Mouse (Mus musculus) hindbrain, embryonic 16.5 days (tissue): ENCODE results near the gene Hist1h3i. TPM values are rescaled to one million over a fixed set of nuclear protein-coding genes. Genes with fewer than 3 reads are reported as not detected.
"Not testable (repeated sequence)": the region's sequence is repeated elsewhere in the genome, so short reads cannot be mapped to it uniquely, and the experiment has no call there.

ENCODE experiments used
- ATAC-seq: fragments of 200-750 bp; cut with Nextera tagmentation; 2 replicates; pipeline ENCODE4 v1.8.0; 2017; ENCODE audit warnings: moderate TSS enrichment, moderate library complexity
- H3K27ac ChIP-seq: fragments of 300-500 bp; sonication (generic); 2 replicates; pipeline ENCODE4 v1.5.1; 2014; ENCODE audit warnings: low read depth, mild to moderate bottlenecking, control low read depth, low read length, moderate library complexity
- H3K27me3 ChIP-seq: fragments of 300-500 bp; sonication (generic); replicated peaks from 2 replicates; pipeline ENCODE4 v1.6.1; 2014; ENCODE audit warnings: low read length; ENCODE audit not compliant: control insufficient read depth, insufficient read depth
- H3K36me3 ChIP-seq: fragments of 300-500 bp; sonication (generic); 2 replicates; pipeline ENCODE4 v1.6.1; 2014; ENCODE audit warnings: mild to moderate bottlenecking, low read length, moderate library complexity, mixed read lengths; ENCODE audit not compliant: control insufficient read depth, insufficient read depth
- H3K4me1 ChIP-seq: fragments of 300-500 bp; sonication (generic); 2 replicates; pipeline ENCODE4 v1.6.1; 2014; ENCODE audit warnings: low read depth, low read length; ENCODE audit not compliant: control insufficient read depth, insufficient read depth
- H3K4me2 ChIP-seq: fragments of 300-500 bp; sonication (generic); 2 replicates; pipeline ENCODE4 v1.6.1; 2014; ENCODE audit warnings: mild to moderate bottlenecking, low read length, control low read depth, moderate library complexity
- H3K4me3 ChIP-seq: fragments of 300-500 bp; sonication (generic); 2 replicates; pipeline ENCODE4 v1.5.1; 2014; ENCODE audit warnings: mild to moderate bottlenecking, low read length, control low read depth, moderate library complexity
- H3K9ac ChIP-seq: fragments of 300-500 bp; sonication (generic); 2 replicates; pipeline ENCODE4 v1.6.1; 2014; ENCODE audit warnings: low read depth, mild to moderate bottlenecking, control low read depth, low read length, moderate library complexity
- H3K9me3 ChIP-seq: fragments of 300-500 bp; sonication (generic); 2 replicates; pipeline ENCODE4 v1.6.1; 2014; ENCODE audit warnings: mild to moderate bottlenecking, low read length, moderate library complexity; ENCODE audit not compliant: control insufficient read depth
- WGBS: fragments of 180-500 bp; shearing (Covaris S2); extraction: QIAGEN DNeasy Blood & Tissue Kit; methylation state at CpG from one replicate; pipeline ENCODE4 v1.1.7; 2014; 5-methylcytosine and 5-hydroxymethylcytosine counted together
- polyA plus RNA-seq: library from polyadenylated mRNA; unstranded; fragments of >200 nt; fragmentation: Nextera tagmentation; extraction: Ambion mirVana; gene quantifications from 2 replicates; pipeline ENCODE4 v1.2.1, GENCODE M21; 2015

The Hist1h3i gene
- polyA plus RNA-seq, 1 experiment from 2014 or later, result 19.4 TPM

GRCm38 (mm10) chr13:21784311-21784710 lies 1.1 kb upstream of the Hist1h3i start:
- H3K9ac ChIP-seq, result no peak overlapping the region; the same call in 1 of the 2 replicates
- no peak overlapping the region for H3K4me3 ChIP-seq
- 0 out of 2 replicates have a peak, but pooled peaks cover 2% of the 10 kb centered on the region for H3K27me3 ChIP-seq
- H3K4me1 ChIP-seq, result peaks cover 30% of the 10 kb centered on the region
- H3K9me3 ChIP-seq, result no peaks in the 10 kb centered on the region
- no peak overlapping the region for H3K27ac ChIP-seq
- 18% methylated on average over 6 of the region's 6 CpGs for WGBS
- H3K36me3 ChIP-seq, result no peaks in the 10 kb centered on the region
- peak overlapping the region; percentile 56 for H3K4me2 ChIP-seq
- no peak for ATAC-seq

GRCm38 (mm10) chr13:21783734-21784161 lies 578 bp upstream of the Hist1h3i start:
- peak overlapping the region; percentile 35 for H3K4me3 ChIP-seq
- no peak for ATAC-seq
- H3K36me3 ChIP-seq, result no peaks in the 10 kb centered on the region
- no peak overlapping the region; the same call in 1 of the 2 replicates for H3K9ac ChIP-seq
- peaks cover 32% of the 10 kb centered on the region for H3K4me1 ChIP-seq
- no peaks in the 10 kb centered on the region for H3K9me3 ChIP-seq
- peak overlapping the region; percentile 56 for H3K4me2 ChIP-seq
- no peak overlapping the region for H3K27ac ChIP-seq
- 0 out of 2 replicates have a peak, but pooled peaks cover 2% of the 10 kb centered on the region for H3K27me3 ChIP-seq
- WGBS, result 2% methylated on average over 9 of the region's 9 CpGs

DNA sequence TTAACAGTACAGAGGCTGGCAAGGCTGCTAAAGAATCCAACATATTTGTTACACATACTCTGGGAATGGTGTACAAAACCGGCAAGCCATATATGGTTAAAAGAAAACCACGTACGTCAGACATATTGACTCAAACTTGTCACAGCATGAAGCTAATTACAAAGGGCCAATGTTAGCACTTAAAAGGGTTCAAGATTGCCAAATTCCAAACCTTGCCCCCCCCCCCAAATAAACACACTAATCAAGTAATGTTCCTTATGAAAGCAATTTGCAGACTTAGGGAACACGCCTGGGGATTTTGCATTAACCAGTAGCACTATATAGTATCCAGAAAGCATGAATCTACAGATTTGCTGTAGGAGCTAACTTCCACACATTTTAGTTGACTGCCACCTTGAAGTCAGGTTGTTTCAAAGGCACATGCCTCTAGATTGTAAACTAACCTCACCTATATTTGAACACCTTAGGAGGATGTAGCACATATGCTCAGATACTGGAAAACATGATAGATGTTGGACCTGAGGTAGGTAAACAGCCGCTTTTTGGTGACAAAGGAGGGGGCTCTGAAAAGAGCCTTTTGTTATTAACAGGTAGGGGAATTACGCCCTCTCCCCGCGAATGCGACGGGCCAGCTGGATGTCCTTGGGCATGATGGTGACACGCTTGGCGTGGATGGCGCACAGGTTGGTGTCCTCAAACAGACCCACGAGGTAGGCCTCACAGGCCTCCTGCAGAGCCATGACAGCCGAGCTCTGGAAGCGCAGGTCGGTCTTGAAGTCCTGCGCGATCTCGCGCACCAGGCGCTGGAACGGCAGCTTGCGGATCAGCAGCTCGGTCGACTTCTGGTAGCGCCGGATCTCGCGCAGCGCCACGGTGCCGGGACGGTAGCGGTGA lies 562 bp downstream of the Hist1h3i start:
- under 1% methylated on average over 14 of the region's 35 CpGs for WGBS
- Histone ChIP-seq H3K27ac (peak overlapping the region; percentile 68), H3K4me1 (peaks cover 35% of the 10 kb centered on the region), H3K9ac (peak overlapping the region; percentile 59), H3K4me3 (peak overlapping the region; percentile 37), H3K4me2 (peak overlapping the region; percentile 74)
- not testable (repeated sequence) for H3K36me3 ChIP-seq, ATAC-seq, H3K27me3 ChIP-seq, H3K9me3 ChIP-seq

DNA sequence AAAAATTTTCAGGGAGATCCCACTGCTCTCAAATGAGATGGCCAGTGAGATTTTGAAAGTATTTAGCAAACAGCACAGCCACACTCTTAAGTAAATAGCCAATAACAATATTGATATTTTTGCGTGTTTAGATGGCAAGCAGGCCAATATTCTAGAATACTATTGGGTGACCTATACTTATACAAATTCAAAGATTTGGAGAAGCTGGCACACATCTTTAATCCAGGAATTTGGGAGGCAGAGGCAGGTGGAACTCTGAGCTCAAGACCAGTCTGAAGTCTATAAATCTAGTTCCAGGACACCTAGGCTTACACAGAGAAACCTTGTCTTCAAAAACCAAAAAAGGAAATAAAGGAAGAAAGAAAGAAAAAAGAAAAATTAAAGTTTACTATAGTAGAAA lies 1.5 kb downstream of the Hist1h3i start:
- WGBS, result 94% methylated on average over 1 of the region's 1 CpGs

DNA sequence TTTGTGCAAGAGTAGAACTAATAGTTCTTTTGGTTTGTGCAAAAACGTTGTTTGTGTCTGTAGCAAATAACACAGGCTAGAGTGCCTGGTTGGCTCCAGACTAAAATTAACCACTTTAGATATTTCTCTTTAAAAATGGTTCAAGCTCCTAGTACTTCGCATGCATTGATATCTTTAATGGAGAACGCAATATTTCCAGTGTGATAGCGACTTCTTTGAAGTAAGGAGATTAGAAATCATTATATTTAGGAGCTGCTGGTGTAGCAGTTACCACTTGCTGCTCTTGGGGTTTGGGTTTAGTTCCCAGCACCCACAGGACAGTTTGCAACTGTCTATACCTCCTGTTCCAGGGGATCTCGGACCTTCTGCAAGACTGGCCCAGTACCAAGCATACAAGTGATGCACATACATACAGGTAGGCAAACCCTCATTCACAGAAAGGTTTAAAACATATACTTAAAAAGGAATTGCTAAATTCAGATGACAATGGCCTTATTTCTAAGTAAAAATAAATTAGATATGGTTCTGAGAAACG lies 2.1 kb downstream of the Hist1h3i start:
- WGBS, result 49% methylated on average over 6 of the region's 6 CpGs
- ATAC-seq, result no peak

More for the DNA sequence above, 1.5 kb downstream of the Hist1h3i start:
- H3K9me3 ChIP-seq, result no peaks in the 10 kb centered on the region
- no peak overlapping the region for H3K4me2 ChIP-seq
- H3K36me3 ChIP-seq, result no peaks in the 10 kb centered on the region
- H3K9ac ChIP-seq, result no peak overlapping the region
- no peak overlapping the region for H3K4me3 ChIP-seq
- no peak for ATAC-seq
- no peak overlapping the region for H3K27ac ChIP-seq
- 0 out of 2 replicates have a peak, but pooled peaks cover 2% of the 10 kb centered on the region for H3K27me3 ChIP-seq
- H3K4me1 ChIP-seq, result peaks cover 35% of the 10 kb centered on the region

DNA sequence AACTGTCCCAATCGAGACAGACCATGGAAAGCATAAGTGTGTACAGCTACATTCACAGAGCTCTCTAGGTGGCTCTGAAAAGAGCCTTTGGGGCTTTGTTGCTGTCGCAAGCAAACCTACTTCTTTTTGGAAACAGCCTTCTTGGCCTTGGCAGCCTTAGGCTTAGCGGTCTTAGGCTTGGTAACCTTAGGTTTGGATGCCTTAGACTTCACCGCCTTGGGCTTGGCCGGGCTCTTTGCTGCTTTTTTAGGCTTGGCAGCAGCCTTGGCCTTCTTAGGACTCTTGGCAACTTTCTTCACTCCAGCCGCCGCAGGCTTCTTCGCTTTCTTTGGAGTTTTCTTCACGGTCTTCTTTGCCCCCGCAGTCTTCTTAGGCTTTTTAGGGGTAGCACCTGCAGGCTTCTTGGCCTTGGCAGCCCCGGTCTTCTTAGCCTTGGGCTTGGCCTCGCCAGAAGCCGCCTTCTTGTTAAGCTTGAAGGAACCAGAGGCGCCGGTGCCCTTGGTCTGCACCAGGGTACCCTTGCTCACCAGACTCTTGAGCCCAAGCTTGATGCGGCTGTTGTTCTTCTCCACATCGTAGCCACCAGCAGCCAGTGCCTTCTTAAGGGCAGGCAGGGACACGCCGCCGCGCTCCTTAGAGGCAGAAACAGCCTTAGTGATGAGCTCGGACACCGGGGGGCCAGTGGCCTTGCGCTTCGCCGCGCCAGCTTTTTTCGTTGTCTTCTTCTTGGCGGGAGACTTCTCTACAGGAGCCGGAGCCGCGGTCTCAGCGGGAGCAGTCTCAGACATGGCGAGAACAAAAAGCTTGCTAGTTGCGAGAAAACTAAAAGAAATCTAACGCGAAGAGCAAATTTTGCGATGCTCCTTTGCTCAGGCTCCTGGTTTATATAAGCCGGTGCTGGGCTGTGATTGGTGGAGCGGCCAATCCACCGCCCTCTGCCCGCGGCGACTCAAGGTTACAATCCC lies 3.1 kb downstream of the Hist1h3i start, which contains the start of gene Hist1h1b:
Gene Hist1h1b, minus strand, starts transcription at position 859 of the 965 bp plus-strand sequence.
- WGBS, result 1% methylated on average over 44 of the region's 44 CpGs
- H3K9ac ChIP-seq, result peak within 1 kb of the TSS; percentile 66
- H3K36me3 ChIP-seq, result no peaks in the 10 kb centered on the region
- H3K4me1 ChIP-seq, result peaks cover 29% of the 10 kb centered on the region
- ATAC-seq, result no peak
- H3K27ac ChIP-seq, result peak within 1 kb of the TSS; percentile 55
- peak within 1 kb of the TSS; percentile 90 for H3K4me2 ChIP-seq
- H3K27me3 ChIP-seq, result 0 out of 2 replicates have a peak, but pooled peaks cover 2% of the 10 kb centered on the region
- H3K9me3 ChIP-seq, result no peaks in the 10 kb centered on the region
- peak within 1 kb of the TSS; percentile 58 for H3K4me3 ChIP-seq

More for the DNA sequence above, 2.1 kb downstream of the Hist1h3i start:
- H3K9me3 ChIP-seq, result no peaks in the 10 kb centered on the region
- no peak overlapping the region for H3K27ac ChIP-seq
- H3K36me3 ChIP-seq, result no peaks in the 10 kb centered on the region
- H3K4me3 ChIP-seq, result no peak overlapping the region; the same call in 1 of the 2 replicates
- H3K4me1 ChIP-seq, result peaks cover 32% of the 10 kb centered on the region
- no peak overlapping the region for H3K9ac ChIP-seq
- 0 out of 2 replicates have a peak, but pooled peaks cover 2% of the 10 kb centered on the region for H3K27me3 ChIP-seq
- H3K4me2 ChIP-seq, result peak overlapping the region; percentile 90

DNA sequence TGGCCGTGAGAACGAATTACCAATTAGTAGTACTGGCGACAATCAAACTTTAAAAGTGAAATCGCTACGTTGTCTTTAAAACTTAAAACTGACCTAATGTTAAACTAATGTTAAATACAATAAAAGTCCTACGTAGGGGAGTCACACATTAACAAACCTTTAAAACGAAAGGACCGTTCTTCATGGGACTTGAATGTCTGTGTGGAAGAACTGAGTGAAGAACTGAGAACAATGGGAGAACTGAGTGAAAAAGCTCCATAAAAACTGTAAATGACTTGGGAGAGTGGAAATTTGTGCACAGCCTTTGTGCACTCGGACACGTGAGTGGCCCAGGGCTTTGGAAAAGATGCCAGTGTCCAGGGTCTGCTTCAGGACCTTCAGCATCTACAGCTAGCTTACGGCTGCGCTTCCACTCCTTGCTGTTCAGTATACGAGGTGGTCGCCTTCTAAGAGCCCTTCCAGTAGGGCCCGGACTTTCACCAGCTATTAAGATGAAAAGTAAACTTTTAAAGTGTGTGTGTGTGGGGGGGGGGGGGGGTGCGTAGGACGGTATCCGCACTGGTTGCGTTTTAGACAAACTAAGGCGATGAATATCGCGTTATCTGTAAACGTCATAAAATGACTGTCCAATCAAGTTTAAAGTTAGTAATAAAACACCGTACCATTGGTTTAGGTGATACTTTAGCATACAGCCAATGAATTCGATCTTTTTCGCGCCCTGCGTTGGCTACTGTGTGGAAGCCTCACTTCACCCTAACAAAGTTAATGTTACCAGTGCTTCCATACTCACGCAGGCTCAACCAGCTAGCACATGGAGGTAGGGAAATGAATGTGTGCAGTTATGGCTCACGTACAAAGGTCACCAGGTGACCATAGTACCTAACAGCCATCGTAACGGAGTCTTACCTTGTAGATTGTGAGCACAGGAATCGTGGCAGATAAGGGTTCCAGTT lies 4.1 kb downstream of the Hist1h3i start:
- peaks cover 26% of the 10 kb centered on the region for H3K4me1 ChIP-seq
- WGBS, result 5% methylated on average over 32 of the region's 33 CpGs
- peak; percentile 97 for ATAC-seq
- H3K4me2 ChIP-seq, result peak overlapping the region; percentile 90
- 0 out of 2 replicates have a peak, but pooled peaks cover 2% of the 10 kb centered on the region for H3K27me3 ChIP-seq
- H3K9me3 ChIP-seq, result no peaks in the 10 kb centered on the region
- peak overlapping the region; percentile 55 for H3K27ac ChIP-seq
- H3K4me3 ChIP-seq, result peak overlapping the region; percentile 58
- peak overlapping the region; percentile 66 for H3K9ac ChIP-seq
- no peaks in the 10 kb centered on the region for H3K36me3 ChIP-seq

- no peak for ATAC-seq
- Histone ChIP-seq H3K9me3 (no peaks in the 10 kb centered on the region), H3K4me2 (no peak overlapping the region), H3K36me3 (no peaks in the 10 kb centered on the region), H3K27ac (no peak overlapping the region), H3K27me3 (no peaks in the 10 kb centered on the region), H3K4me3 (no peak overlapping the region), H3K4me1 (peaks cover 10% of the 10 kb centered on the region), H3K9ac (no peak overlapping the region)
- WGBS, result 55% methylated on average over 1 of the region's 1 CpGs
These were observed 27.5 kb downstream of the Hist1h3i start for GRCm38 (mm10) chr13:21755707-21756106.
